Mouse (Mus musculus) kidney, postnatal 14 days (tissue): ENCODE measurements around the gene Adgrl2.

Experiments
- DNase-seq: peaks from one replicate; pipeline ENCODE4 v3.0.0; 2022; ENCODE audit warnings: mixed read lengths

The Adgrl2 gene

GRCm38 (mm10) chr3:148971893-148972596 lies 18.3 kb downstream of the Adgrl2 start:
- no peak for DNase-seq

GRCm38 (mm10) chr3:148964991-148965605 lies 25.3 kb downstream of the Adgrl2 start:
- DNase-seq, result peak; percentile 23

GRCm38 (mm10) chr3:148963381-148964044 lies 26.8 kb downstream of the Adgrl2 start:
- DNase-seq, result no peak

GRCm38 (mm10) chr3:148961611-148962010 lies 28.7 kb downstream of the Adgrl2 start:
- no peak for DNase-seq

GRCm38 (mm10) chr3:148960751-148961289 lies 29.5 kb downstream of the Adgrl2 start:
- no peak for DNase-seq

GRCm38 (mm10) chr3:148960215-148960614 lies 30.1 kb downstream of the Adgrl2 start:
- no peak for DNase-seq

- DNase-seq, result peak; percentile 55
Observed at GRCm38 (mm10) chr3:148959327-148960025, 30.9 kb downstream of the Adgrl2 start.

- no peak for DNase-seq
Observed at GRCm38 (mm10) chr3:148958714-148959113, 31.6 kb downstream of the Adgrl2 start.

GRCm38 (mm10) chr3:148958185-148958584 lies 32.2 kb downstream of the Adgrl2 start:
- no peak for DNase-seq

GRCm38 (mm10) chr3:148956887-148957286 lies 33.5 kb downstream of the Adgrl2 start:
- no peak for DNase-seq

- no peak for DNase-seq
Observed at GRCm38 (mm10) chr3:148949796-148950195, 40.6 kb downstream of the Adgrl2 start.

- no peak for DNase-seq
Observed at GRCm38 (mm10) chr3:148947805-148948405, 42.5 kb downstream of the Adgrl2 start.

GRCm38 (mm10) chr3:148947266-148947665 lies 43.1 kb downstream of the Adgrl2 start:
- DNase-seq, result no peak

- DNase-seq, result no peak
Observed at GRCm38 (mm10) chr3:148945534-148945933, 44.8 kb downstream of the Adgrl2 start.

GRCm38 (mm10) chr3:148939457-148939856 lies 50.9 kb downstream of the Adgrl2 start:
- DNase-seq, result no peak

GRCm38 (mm10) chr3:148935056-148935455 lies 55.3 kb downstream of the Adgrl2 start:
- no peak for DNase-seq

- DNase-seq, result no peak
Observed at GRCm38 (mm10) chr3:148934279-148934678, 56.1 kb downstream of the Adgrl2 start.

- no peak for DNase-seq
Observed at GRCm38 (mm10) chr3:148933160-148933559, 57.2 kb downstream of the Adgrl2 start.

GRCm38 (mm10) chr3:148930913-148931312 lies 59.4 kb downstream of the Adgrl2 start:
- no peak for DNase-seq

GRCm38 (mm10) chr3:148926330-148926729 lies 64.0 kb downstream of the Adgrl2 start:
- DNase-seq, result peak; percentile 35

- DNase-seq, result no peak
Observed at GRCm38 (mm10) chr3:148922618-148923095, 67.7 kb downstream of the Adgrl2 start.

GRCm38 (mm10) chr3:148921966-148922587 lies 68.3 kb downstream of the Adgrl2 start:
- DNase-seq, result peak; percentile 47
